Mouse (Mus musculus): ENCODE results near the gene Nr1h4. TPM values are rescaled to one million over a fixed set of nuclear protein-coding genes. Genes with fewer than 3 reads are reported as not detected.

Gene Nr1h4
- polyA plus RNA-seq, 1 experiment, result 0.19 TPM

DNA sequence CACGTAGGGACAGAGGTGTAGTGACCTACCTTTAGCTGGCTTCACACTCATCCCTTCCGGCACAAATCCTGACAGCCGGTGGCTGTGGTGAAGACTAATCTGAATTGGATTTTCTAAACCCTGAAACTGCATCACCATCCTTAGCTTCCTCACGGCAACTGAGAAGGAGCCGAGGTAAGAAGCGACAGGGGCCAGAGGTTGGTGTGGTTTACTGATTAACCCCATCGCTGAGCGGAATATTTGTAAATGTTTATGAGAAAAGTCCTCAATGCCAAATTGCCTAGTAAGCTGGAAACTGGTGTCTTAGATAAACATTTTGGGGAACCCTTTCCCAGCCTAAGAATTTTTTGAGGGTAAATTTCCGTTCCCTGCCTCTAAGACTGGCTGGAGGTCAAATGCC is 26.9 kb downstream of the Nr1h4 start:
- TF ChIP-seq POLR2A (IDR thresholded peaks at IDR 0.05; ENCODE audit: borderline replicate concordance, extremely low read depth, low read depth, low read length), result no peak
- no peak for TF ChIP-seq CTCF (IDR thresholded peaks at IDR 0.05; ENCODE audit: insufficient read depth, low read length)
- Histone ChIP-seq H3K4me1 (ENCODE audit: control insufficient read depth, insufficient read depth, low read length) (no peaks in the 10 kb centered on the region), H3K4me3 (replicated peaks; ENCODE audit: extremely low read depth, low read depth, low read length) (no peak overlapping the region)
- WGBS, result 49% methylated on average over 9 of the region's 9 CpGs
- DNase-seq, result no peak

DNA sequence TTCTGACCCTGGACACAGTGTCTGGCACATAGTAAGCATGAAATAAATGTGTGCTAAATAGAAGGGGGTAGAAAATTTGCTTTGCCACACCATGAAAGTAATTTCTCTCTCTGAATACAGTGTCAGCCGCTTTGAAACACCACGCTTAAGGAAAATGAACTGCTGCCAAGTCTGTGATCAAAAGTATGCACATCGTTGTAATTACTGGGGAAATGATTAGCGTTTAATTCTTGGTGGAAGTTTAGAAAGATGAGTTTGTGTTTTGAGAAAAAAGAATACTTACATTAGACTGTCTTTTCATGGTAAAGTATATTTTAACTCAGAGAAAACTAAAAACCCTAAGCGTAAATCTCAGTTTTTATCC is 27.8 kb downstream of the Nr1h4 start:
- DNase-seq, result no peak
- WGBS, result 57% methylated on average over 5 of the region's 5 CpGs
- Histone ChIP-seq H3K4me3 (replicated peaks; ENCODE audit: extremely low read depth, low read depth, low read length) (no peak overlapping the region), H3K4me1 (ENCODE audit: control insufficient read depth, insufficient read depth, low read length) (no peaks in the 10 kb centered on the region)
- TF ChIP-seq POLR2A (IDR thresholded peaks at IDR 0.05; ENCODE audit: borderline replicate concordance, extremely low read depth, low read depth, low read length), result no peak
- no peak for TF ChIP-seq CTCF (IDR thresholded peaks at IDR 0.05; ENCODE audit: insufficient read depth, low read length)

DNA sequence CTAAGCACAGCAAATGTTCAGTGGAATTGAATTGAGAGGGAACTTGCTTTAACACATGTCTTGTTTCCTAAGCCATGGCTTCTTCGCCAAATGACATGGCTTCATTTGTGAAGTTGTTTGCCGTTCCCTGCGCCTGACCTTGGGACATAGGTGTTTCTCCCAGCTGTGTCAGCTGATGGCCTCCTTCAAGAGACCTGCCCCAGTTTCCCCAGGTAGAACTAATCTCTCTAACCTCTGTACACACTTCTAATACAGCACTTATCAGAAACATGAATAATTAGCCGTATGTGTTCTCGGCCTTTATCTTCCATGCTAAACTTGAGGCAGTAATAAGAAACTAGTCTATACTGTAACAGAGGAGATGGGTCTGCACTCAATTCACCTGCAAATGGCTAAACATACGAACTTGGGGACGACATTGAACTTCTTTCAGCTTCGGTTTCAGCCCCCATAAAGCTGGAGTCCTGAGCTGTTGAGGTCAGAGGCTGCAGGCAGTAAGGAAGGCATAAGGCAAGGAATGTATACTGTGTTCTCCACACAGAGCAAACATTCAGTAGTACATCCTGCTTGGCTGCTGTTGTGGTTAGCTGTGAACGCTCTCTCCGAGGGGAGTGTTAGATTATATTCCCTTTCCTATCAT is 28.3 kb downstream of the Nr1h4 start:
- TF ChIP-seq CTCF (IDR thresholded peaks at IDR 0.05; ENCODE audit: insufficient read depth, low read length), result no peak
- TF ChIP-seq POLR2A (IDR thresholded peaks at IDR 0.05; ENCODE audit: borderline replicate concordance, extremely low read depth, low read depth, low read length), result no peak
- 60% methylated on average over 10 of the region's 10 CpGs for WGBS
- DNase-seq, result no peak

DNA sequence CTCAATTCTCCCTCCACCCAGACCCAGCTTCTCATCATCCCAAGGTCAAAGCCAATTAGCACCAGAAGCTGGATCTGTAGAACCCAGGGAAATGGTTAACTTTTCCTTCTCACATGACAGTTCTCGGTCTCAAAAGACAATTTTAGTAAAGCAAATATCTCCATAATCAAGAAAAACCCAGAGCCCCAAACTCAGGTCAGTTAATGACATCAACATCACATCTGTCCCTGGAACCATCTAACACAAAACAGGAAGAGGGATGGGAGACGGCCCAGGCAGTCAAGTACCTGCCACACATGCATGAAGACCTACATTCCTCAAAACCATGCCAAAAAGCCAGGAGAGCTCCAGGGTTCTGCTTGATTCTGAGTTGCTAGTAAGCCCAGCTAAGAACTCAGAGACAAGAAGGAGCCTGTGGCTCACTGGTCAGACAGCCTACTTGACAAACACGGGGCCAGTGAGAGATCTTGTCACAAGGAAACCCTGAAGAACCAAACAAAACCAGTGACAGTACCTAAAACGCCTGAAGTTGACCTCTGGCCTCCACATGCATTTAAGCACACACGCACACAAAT is 30.3 kb downstream of the Nr1h4 start:
- WGBS, result 65% methylated on average over 5 of the region's 5 CpGs

More for the DNA sequence above, 28.3 kb downstream of the Nr1h4 start:
- H3K4me1 ChIP-seq (ENCODE audit: control insufficient read depth, insufficient read depth, low read length), result no peaks in the 10 kb centered on the region
- no peak overlapping the region for H3K4me3 ChIP-seq (replicated peaks; ENCODE audit: extremely low read depth, low read depth, low read length)

DNA sequence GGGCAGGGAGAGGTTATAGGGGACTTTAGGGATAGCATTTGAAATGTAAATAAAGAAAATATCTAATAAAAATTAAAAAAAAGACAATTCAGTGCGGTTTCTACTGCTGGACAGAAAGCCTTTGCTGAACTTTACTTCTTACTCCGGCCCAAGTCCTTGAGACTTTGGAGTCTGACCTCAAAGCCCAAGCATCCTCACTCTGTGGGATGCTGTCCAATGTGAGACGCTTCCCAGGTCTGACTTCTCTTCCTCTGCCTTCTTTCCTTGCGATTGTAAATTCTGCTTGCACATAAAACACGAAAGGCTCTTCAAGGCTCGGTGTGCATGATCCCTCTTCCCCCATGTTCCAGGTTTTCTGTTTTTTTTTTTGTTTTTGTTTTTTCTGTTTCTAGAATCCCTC is 31.5 kb downstream of the Nr1h4 start:
- no peak overlapping the region for H3K4me3 ChIP-seq (replicated peaks; ENCODE audit: extremely low read depth, low read depth, low read length)
- H3K4me1 ChIP-seq (ENCODE audit: control insufficient read depth, insufficient read depth, low read length), result no peaks in the 10 kb centered on the region
- 88% methylated on average over 6 of the region's 6 CpGs for WGBS
- TF ChIP-seq CTCF (IDR thresholded peaks at IDR 0.05; ENCODE audit: insufficient read depth, low read length) (no peak), POLR2A (IDR thresholded peaks at IDR 0.05; ENCODE audit: borderline replicate concordance, extremely low read depth, low read depth, low read length) (no peak)
- DNase-seq, result no peak

More for the DNA sequence above, 30.3 kb downstream of the Nr1h4 start:
- DNase-seq, result no peak
- H3K4me1 ChIP-seq (ENCODE audit: control insufficient read depth, insufficient read depth, low read length), result no peaks in the 10 kb centered on the region
- no peak overlapping the region for H3K4me3 ChIP-seq (replicated peaks; ENCODE audit: extremely low read depth, low read depth, low read length)
- no peak for TF ChIP-seq POLR2A (IDR thresholded peaks at IDR 0.05; ENCODE audit: borderline replicate concordance, extremely low read depth, low read depth, low read length)
- TF ChIP-seq CTCF (IDR thresholded peaks at IDR 0.05; ENCODE audit: insufficient read depth, low read length), result no peak

DNA sequence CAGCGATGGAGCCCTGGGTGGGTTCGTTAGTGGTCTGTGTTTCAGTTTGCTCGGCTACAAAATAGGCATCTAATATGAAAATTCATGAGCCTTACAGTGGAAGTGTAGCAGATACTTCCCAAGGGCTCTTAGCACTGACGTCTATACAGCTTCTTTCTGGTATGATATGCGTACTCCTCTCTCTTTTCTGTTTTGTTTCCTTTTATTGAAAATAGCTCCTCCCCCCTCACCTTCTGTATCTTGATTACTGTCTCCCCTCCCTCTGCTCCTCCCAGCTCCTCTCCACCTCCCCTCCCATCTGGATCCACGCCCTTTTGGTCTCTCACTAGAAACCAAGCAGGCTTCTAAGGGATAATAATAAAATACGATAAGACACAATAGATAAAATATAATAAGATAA is 37.8 kb downstream of the Nr1h4 start:
- Histone ChIP-seq H3K4me3 (replicated peaks; ENCODE audit: extremely low read depth, low read depth, low read length) (no peak overlapping the region), H3K4me1 (ENCODE audit: control insufficient read depth, insufficient read depth, low read length) (no peaks in the 10 kb centered on the region)
- 78% methylated on average over 7 of the region's 7 CpGs for WGBS
- no peak for DNase-seq
- no peak for TF ChIP-seq CTCF (IDR thresholded peaks at IDR 0.05; ENCODE audit: insufficient read depth, low read length)
- TF ChIP-seq POLR2A (IDR thresholded peaks at IDR 0.05; ENCODE audit: borderline replicate concordance, extremely low read depth, low read depth, low read length), result no peak

DNA sequence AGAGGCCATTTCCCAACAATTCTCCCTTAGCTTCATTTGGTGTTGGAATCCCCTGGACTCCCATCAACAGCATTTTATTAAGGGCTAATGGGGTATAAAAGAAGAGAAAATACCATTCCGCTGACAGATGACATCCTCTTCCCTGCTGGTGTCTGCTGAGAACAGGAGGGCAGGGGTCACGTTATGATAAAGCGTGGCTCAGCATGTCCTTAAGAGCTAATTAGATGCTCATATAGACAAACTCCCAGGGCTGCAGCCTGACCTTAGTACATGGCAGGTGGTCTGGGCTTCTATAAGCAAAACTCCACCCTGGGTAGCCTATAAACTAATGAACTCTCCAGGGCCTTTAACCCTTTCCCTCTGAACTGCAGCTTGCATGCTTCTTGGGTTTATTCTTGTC is 42.1 kb downstream of the Nr1h4 start:
- 54% methylated on average over 3 of the region's 3 CpGs for WGBS
- Histone ChIP-seq H3K4me3 (replicated peaks; ENCODE audit: extremely low read depth, low read depth, low read length) (no peak overlapping the region), H3K4me1 (ENCODE audit: control insufficient read depth, insufficient read depth, low read length) (no peaks in the 10 kb centered on the region)
- TF ChIP-seq POLR2A (IDR thresholded peaks at IDR 0.05; ENCODE audit: borderline replicate concordance, extremely low read depth, low read depth, low read length), result no peak
- TF ChIP-seq CTCF (IDR thresholded peaks at IDR 0.05; ENCODE audit: insufficient read depth, low read length), result no peak
- no peak for DNase-seq

DNA sequence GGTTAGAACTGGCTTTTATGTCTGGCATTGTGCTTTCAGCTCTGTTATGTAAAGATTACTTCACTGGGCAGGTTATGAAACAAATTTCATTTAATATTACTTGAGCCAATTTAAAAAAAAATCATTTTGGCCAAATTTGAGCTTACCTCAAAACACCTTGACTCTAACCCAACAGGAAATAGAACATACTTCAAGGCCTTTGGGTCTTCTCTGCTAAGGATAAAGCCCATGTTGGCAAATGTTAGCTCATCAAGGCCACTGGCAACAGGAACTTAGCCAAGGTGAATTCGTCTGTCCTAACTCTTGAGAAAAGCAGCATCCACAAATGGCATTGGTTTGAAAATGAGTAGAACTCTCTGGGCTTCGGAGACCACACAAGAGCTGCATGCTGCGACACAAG is 43.1 kb downstream of the Nr1h4 start:
- H3K4me3 ChIP-seq (replicated peaks; ENCODE audit: extremely low read depth, low read depth, low read length), result no peak overlapping the region
- 81% methylated on average over 3 of the region's 3 CpGs for WGBS
- TF ChIP-seq POLR2A (IDR thresholded peaks at IDR 0.05; ENCODE audit: borderline replicate concordance, extremely low read depth, low read depth, low read length) (no peak), CTCF (IDR thresholded peaks at IDR 0.05; ENCODE audit: insufficient read depth, low read length) (no peak)

DNA sequence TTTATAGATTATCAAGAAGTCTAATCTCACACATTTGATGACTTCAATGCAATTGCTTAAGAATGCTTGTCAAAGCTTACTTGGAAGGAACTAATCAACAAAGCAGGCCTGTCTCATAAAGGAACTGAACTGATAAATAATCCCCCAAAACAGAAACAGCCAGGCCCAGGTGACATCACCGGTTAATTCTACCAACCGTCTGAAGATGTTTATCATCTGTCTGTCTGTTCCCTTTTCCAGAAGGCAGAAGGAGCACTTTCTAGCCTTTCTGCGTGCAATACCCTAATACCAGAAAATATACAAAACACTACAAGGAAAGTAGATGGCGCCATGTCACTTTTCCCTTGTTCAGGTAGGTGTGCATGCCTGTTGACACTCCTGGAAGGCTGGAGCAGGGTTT is 43.9 kb downstream of the Nr1h4 start:
- no peak for TF ChIP-seq CTCF (IDR thresholded peaks at IDR 0.05; ENCODE audit: insufficient read depth, low read length)
- TF ChIP-seq POLR2A (IDR thresholded peaks at IDR 0.05; ENCODE audit: borderline replicate concordance, extremely low read depth, low read depth, low read length), result no peak
- H3K4me1 ChIP-seq (ENCODE audit: control insufficient read depth, insufficient read depth, low read length), result no peaks in the 10 kb centered on the region
- WGBS, result 49% methylated on average over 4 of the region's 4 CpGs
- DNase-seq, result no peak
- H3K4me3 ChIP-seq (replicated peaks; ENCODE audit: extremely low read depth, low read depth, low read length), result no peak overlapping the region

More for the DNA sequence above, 43.1 kb downstream of the Nr1h4 start:
- DNase-seq, result no peak
- H3K4me1 ChIP-seq (ENCODE audit: control insufficient read depth, insufficient read depth, low read length), result no peaks in the 10 kb centered on the region

Measured in lung, adult 2 months (tissue).